Mouse (Mus musculus) small intestine, adult 2 months (tissue): ENCODE measurements at regions not wholly inside any gene's neighbourhood (a gene's known extent, or its start where the extent isn't known, plus 50 kb on each side); places are given as distances from the start of the nearest gene placed in this dataset.

Experiments used
- CTCF ChIP-seq: fragments of 200-500 bp; IDR thresholded peaks from 2 replicates; pipeline ENCODE4 v1.5.1; 2012; ENCODE audit warnings: low read depth, mild to moderate bottlenecking, control low read depth, inconsistent platforms, low read length, moderate library complexity, mixed read lengths; ENCODE audit not compliant: insufficient replicate concordance, insufficient read length; ENCODE audit errors: extremely low read depth
- POLR2A ChIP-seq: fragments of 200-500 bp; IDR thresholded peaks from 2 replicates; pipeline ENCODE4 v1.6.1; 2012; ENCODE audit warnings: low read depth, mild to moderate bottlenecking, control low read depth, inconsistent platforms, low read length, moderate library complexity

- TF ChIP-seq CTCF (no peak), POLR2A (no peak)
Observed at GRCm38 (mm10) chr15:86773041-86773440, 558.8 kb downstream of the Tbc1d22a start.
